Mouse (Mus musculus): Measurements from ENCODE around the gene Pbld2. TPM values are rescaled to one million over a fixed set of nuclear protein-coding genes. Genes with fewer than 3 reads are reported as not detected.

Pbld2 gene
- polyA plus RNA-seq, 1 experiment from 2014 or later: 0.80 TPM

GRCm38 (mm10) chr10:63010268-63010667, 13.8 kb upstream of the Pbld2 start:
- no peak overlapping the region for H3K9ac ChIP-seq
- no peaks in the 10 kb centered on the region for H3K27me3 ChIP-seq (replicated peaks)
- ATAC-seq (ENCODE audit: low FRiP score, low read depth): no peak
- H3K4me3 ChIP-seq: no peak overlapping the region
- no peak overlapping the region for H3K27ac ChIP-seq
- no peak overlapping the region for H3K4me2 ChIP-seq (replicated peaks)
- WGBS: 89% methylated on average over 4 of the region's 4 CpGs
- H3K9me3 ChIP-seq: no peaks in the 10 kb centered on the region
- H3K4me1 ChIP-seq: no peaks in the 10 kb centered on the region
- peaks cover 85% of the 10 kb centered on the region for H3K36me3 ChIP-seq

GRCm38 (mm10) chr10:63011556-63011955, 12.6 kb upstream of the Pbld2 start:
- Histone ChIP-seq H3K4me2 (replicated peaks) (no peak overlapping the region), H3K4me1 (no peaks in the 10 kb centered on the region), H3K4me3 (no peak overlapping the region), H3K9ac (no peak overlapping the region), H3K27ac (no peak overlapping the region), H3K36me3 (peaks cover 87% of the 10 kb centered on the region), H3K9me3 (no peaks in the 10 kb centered on the region), H3K27me3 (replicated peaks) (no peaks in the 10 kb centered on the region)
- no peak for ATAC-seq (ENCODE audit: low FRiP score, low read depth)
- WGBS: 92% methylated on average over 6 of the region's 6 CpGs

GRCm38 (mm10) chr10:63013476-63013875, 10.6 kb upstream of the Pbld2 start:
- Histone ChIP-seq H3K9ac (no peak overlapping the region), H3K4me1 (no peaks in the 10 kb centered on the region), H3K4me3 (no peak overlapping the region), H3K36me3 (peaks cover 84% of the 10 kb centered on the region), H3K27ac (no peak overlapping the region), H3K27me3 (replicated peaks) (no peaks in the 10 kb centered on the region), H3K9me3 (no peaks in the 10 kb centered on the region), H3K4me2 (replicated peaks) (no peak overlapping the region)
- 86% methylated on average over 3 of the region's 3 CpGs for WGBS
- ATAC-seq (ENCODE audit: low FRiP score, low read depth): no peak

- Histone ChIP-seq H3K36me3 (peaks cover 80% of the 10 kb centered on the region), H3K4me2 (replicated peaks) (no peak overlapping the region), H3K4me1 (no peaks in the 10 kb centered on the region), H3K9me3 (no peaks in the 10 kb centered on the region), H3K4me3 (no peak overlapping the region), H3K27me3 (replicated peaks) (no peaks in the 10 kb centered on the region), H3K9ac (no peak overlapping the region), H3K27ac (no peak overlapping the region)
- no peak for ATAC-seq (ENCODE audit: low FRiP score, low read depth)
- WGBS: 94% methylated on average over 9 of the region's 9 CpGs
Observed at GRCm38 (mm10) chr10:63014168-63014567, 9.9 kb upstream of the Pbld2 start.

- no peak for ATAC-seq (ENCODE audit: low FRiP score, low read depth)
- H3K9ac ChIP-seq: no peak overlapping the region
- no peaks in the 10 kb centered on the region for H3K27me3 ChIP-seq (replicated peaks)
- H3K4me1 ChIP-seq: peaks cover 20% of the 10 kb centered on the region
- peak overlapping the region; percentile 31 for H3K4me2 ChIP-seq (replicated peaks)
- peaks cover 35% of the 10 kb centered on the region for H3K36me3 ChIP-seq
- H3K27ac ChIP-seq: no peak overlapping the region
- H3K9me3 ChIP-seq: no peaks in the 10 kb centered on the region
- WGBS: 84% methylated on average over 6 of the region's 6 CpGs
- no peak overlapping the region for H3K4me3 ChIP-seq
Observed at GRCm38 (mm10) chr10:63019304-63019703, 4.8 kb upstream of the Pbld2 start.

- H3K9me3 ChIP-seq: no peaks in the 10 kb centered on the region
- H3K9ac ChIP-seq: peak overlapping the region; percentile 99
- H3K4me3 ChIP-seq: peak overlapping the region; percentile 95
- H3K27me3 ChIP-seq (replicated peaks): no peaks in the 10 kb centered on the region
- no peak overlapping the region for H3K27ac ChIP-seq
- WGBS: 65% methylated on average over 4 of the region's 4 CpGs
- no peak for ATAC-seq (ENCODE audit: low FRiP score, low read depth)
- peaks cover 37% of the 10 kb centered on the region for H3K4me1 ChIP-seq
- H3K4me2 ChIP-seq (replicated peaks): peak overlapping the region; percentile 76
- peaks cover 12% of the 10 kb centered on the region; the same call in 1 of the 2 replicates for H3K36me3 ChIP-seq
Observed at GRCm38 (mm10) chr10:63021702-63022101, 2.4 kb upstream of the Pbld2 start.

GRCm38 (mm10) chr10:63022541-63023120, 1.5 kb upstream of the Pbld2 start:
- Histone ChIP-seq H3K36me3 (peaks cover 4% of the 10 kb centered on the region; the same call in 1 of the 2 replicates), H3K4me3 (peak overlapping the region; percentile 95), H3K9me3 (no peaks in the 10 kb centered on the region), H3K4me1 (peaks cover 41% of the 10 kb centered on the region), H3K9ac (peak overlapping the region; percentile 99), H3K4me2 (replicated peaks) (peak overlapping the region; percentile 76), H3K27ac (peak overlapping the region; percentile 99), H3K27me3 (replicated peaks) (no peaks in the 10 kb centered on the region)
- ATAC-seq (ENCODE audit: low FRiP score, low read depth): no peak
- WGBS: under 1% methylated on average over 27 of the region's 27 CpGs

GRCm38 (mm10) chr10:63023121-63023748, 880 bp upstream of the Pbld2 start:
- Histone ChIP-seq H3K4me3 (peak overlapping the region; percentile 95), H3K27me3 (replicated peaks) (no peaks in the 10 kb centered on the region), H3K9ac (peak overlapping the region; percentile 99), H3K9me3 (no peaks in the 10 kb centered on the region), H3K27ac (peak overlapping the region; percentile 99), H3K4me1 (peaks cover 43% of the 10 kb centered on the region), H3K36me3 (no peaks in the 10 kb centered on the region), H3K4me2 (replicated peaks) (peak overlapping the region; percentile 76)
- under 1% methylated on average over 68 of the region's 68 CpGs for WGBS
- ATAC-seq (ENCODE audit: low FRiP score, low read depth): peak; percentile 27

GRCm38 (mm10) chr10:63024580-63024910, 430 bp downstream of the Pbld2 start:
- Histone ChIP-seq H3K4me2 (replicated peaks) (peak overlapping the region; percentile 76), H3K36me3 (no peaks in the 10 kb centered on the region), H3K27me3 (replicated peaks) (no peaks in the 10 kb centered on the region), H3K9me3 (no peaks in the 10 kb centered on the region), H3K27ac (peak overlapping the region; percentile 99), H3K4me1 (peaks cover 48% of the 10 kb centered on the region), H3K9ac (peak overlapping the region; percentile 99), H3K4me3 (peak overlapping the region; percentile 95)
- WGBS: under 1% methylated on average over 8 of the region's 8 CpGs
- ATAC-seq (ENCODE audit: low FRiP score, low read depth): peak; percentile 48

- peak overlapping the region; percentile 99 for H3K27ac ChIP-seq
- no peaks in the 10 kb centered on the region for H3K36me3 ChIP-seq
- H3K4me1 ChIP-seq: peaks cover 48% of the 10 kb centered on the region
- 33% methylated on average over 2 of the region's 2 CpGs for WGBS
- ATAC-seq (ENCODE audit: low FRiP score, low read depth): no peak
- no peaks in the 10 kb centered on the region for H3K9me3 ChIP-seq
- H3K4me3 ChIP-seq: peak overlapping the region; percentile 95; the same call in 1 of the 2 replicates
- H3K4me2 ChIP-seq (replicated peaks): peak overlapping the region; percentile 76
- H3K27me3 ChIP-seq (replicated peaks): no peaks in the 10 kb centered on the region
- peak overlapping the region; percentile 99; the same call in 1 of the 2 replicates for H3K9ac ChIP-seq
Observed at GRCm38 (mm10) chr10:63025016-63025415, 901 bp downstream of the Pbld2 start.

GRCm38 (mm10) chr10:63025491-63026011, 1.4 kb downstream of the Pbld2 start:
- H3K4me2 ChIP-seq (replicated peaks): peak overlapping the region; percentile 76
- H3K9me3 ChIP-seq: no peaks in the 10 kb centered on the region
- WGBS: 16% methylated on average over 6 of the region's 6 CpGs
- H3K4me3 ChIP-seq: peak overlapping the region; percentile 9; the same call in 1 of the 2 replicates
- H3K4me1 ChIP-seq: peaks cover 43% of the 10 kb centered on the region
- H3K9ac ChIP-seq: 0 out of 2 replicates have a peak overlapping the region, but pooled peaks have one; percentile 7
- H3K36me3 ChIP-seq: no peaks in the 10 kb centered on the region
- H3K27ac ChIP-seq: peak overlapping the region; percentile 99
- H3K27me3 ChIP-seq (replicated peaks): no peaks in the 10 kb centered on the region
- ATAC-seq (ENCODE audit: low FRiP score, low read depth): no peak

- 8% methylated on average over 8 of the region's 8 CpGs for WGBS
- Histone ChIP-seq H3K4me3 (no peak overlapping the region), H3K36me3 (no peaks in the 10 kb centered on the region), H3K9ac (peak overlapping the region; percentile 26), H3K4me2 (replicated peaks) (peak overlapping the region; percentile 43), H3K9me3 (no peaks in the 10 kb centered on the region), H3K27ac (peak overlapping the region; percentile 82), H3K4me1 (peaks cover 37% of the 10 kb centered on the region), H3K27me3 (replicated peaks) (no peaks in the 10 kb centered on the region)
- ATAC-seq (ENCODE audit: low FRiP score, low read depth): peak; percentile 5; the same call in 1 of the 2 replicates
Observed at GRCm38 (mm10) chr10:63026156-63026794, 2.2 kb downstream of the Pbld2 start.

Data from neural tube, embryonic 12.5 days (tissue).